Mouse (Mus musculus): ENCODE measurements around the gene Rnf157.

GRCm38 (mm10) chr11:116435992-116436724, 23.3 kb upstream of the Rnf157 start:
- TF ChIP-seq CTCF (IDR thresholded peaks at IDR 0.05; ENCODE audit: insufficient read depth, low read depth, low read length) (no peak), POLR2A (IDR thresholded peaks at IDR 0.05; ENCODE audit: insufficient read depth, low read depth, low read length) (no peak)

Measured in olfactory bulb, adult 2 months (tissue).